Mouse (Mus musculus): ENCODE measurements around the gene Gpr27. TPM values are rescaled to one million over a fixed set of nuclear protein-coding genes. Genes with fewer than 3 reads are reported as not detected.

The Gpr27 gene
- total and polyA plus RNA-seq, 2 experiments from 2014 or later: 18.8 to 71.2 TPM

- H3K4me1 ChIP-seq (ENCODE audit: insufficient read depth, low read length): peaks cover 32% of the 10 kb centered on the region
- H3K27ac ChIP-seq: no peak overlapping the region
- peak; percentile 40 for TF ChIP-seq CTCF (IDR thresholded peaks at IDR 0.05; ENCODE audit: low read depth)
- WGBS: 72% methylated on average over 3 of the region's 3 CpGs
- H3K4me3 ChIP-seq (ENCODE audit: low read length): no peak overlapping the region
- H3K27me3 ChIP-seq (ENCODE audit: insufficient read depth, low read length): no peaks in the 10 kb centered on the region
- no peak for DNase-seq (ENCODE audit: low spot score)
- H3K4me2 ChIP-seq (ENCODE audit: low read depth, low read length): no peak overlapping the region
- no peaks in the 10 kb centered on the region for H3K9me3 ChIP-seq (ENCODE audit: low read length)
- no peaks in the 10 kb centered on the region for H3K36me3 ChIP-seq (ENCODE audit: insufficient read depth, low read length)
- ATAC-seq: no peak
- no peak overlapping the region for H3K9ac ChIP-seq (replicated peaks; ENCODE audit: low read length)
Measured at GRCm38 (mm10) chr6:99671768-99672167, 20.7 kb upstream of the Gpr27 start.

DNA sequence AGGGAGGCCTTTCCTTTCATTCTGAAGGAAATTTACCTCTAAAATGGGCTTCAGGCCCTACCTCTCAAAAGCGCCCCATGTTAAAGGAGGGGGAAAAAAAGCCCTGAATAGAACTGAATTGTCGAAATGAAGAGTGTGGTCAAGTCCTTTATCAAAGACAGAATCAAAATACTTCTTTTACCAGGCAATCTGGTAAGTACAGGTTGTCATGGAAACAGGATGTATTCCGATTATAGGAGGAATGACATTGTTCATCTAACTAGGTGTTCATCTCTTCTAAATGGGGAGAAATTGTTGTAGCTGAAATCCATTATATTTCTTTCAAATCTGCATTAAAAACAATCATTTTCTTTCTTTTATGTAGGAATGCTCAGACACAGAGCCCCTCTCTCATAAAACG is 18.0 kb upstream of the Gpr27 start:
- Histone ChIP-seq H3K9me3 (ENCODE audit: low read length) (no peaks in the 10 kb centered on the region), H3K4me1 (ENCODE audit: insufficient read depth, low read length) (peaks cover 20% of the 10 kb centered on the region), H3K27ac (no peak overlapping the region), H3K4me2 (ENCODE audit: low read depth, low read length) (no peak overlapping the region), H3K36me3 (ENCODE audit: insufficient read depth, low read length) (no peaks in the 10 kb centered on the region), H3K4me3 (ENCODE audit: low read length) (no peak overlapping the region), H3K27me3 (ENCODE audit: insufficient read depth, low read length) (no peaks in the 10 kb centered on the region), H3K9ac (replicated peaks; ENCODE audit: low read length) (no peak overlapping the region)
- TF ChIP-seq CTCF (IDR thresholded peaks at IDR 0.05; ENCODE audit: low read depth): no peak
- ATAC-seq: no peak
- WGBS: 65% methylated on average over 4 of the region's 4 CpGs
- no peak for DNase-seq (ENCODE audit: low spot score)

GRCm38 (mm10) chr6:99677325-99677724 is 15.2 kb upstream of the Gpr27 start:
- no peaks in the 10 kb centered on the region for H3K27me3 ChIP-seq (ENCODE audit: insufficient read depth, low read length)
- H3K9me3 ChIP-seq (ENCODE audit: low read length): no peaks in the 10 kb centered on the region
- H3K4me2 ChIP-seq (ENCODE audit: low read depth, low read length): no peak overlapping the region
- DNase-seq (ENCODE audit: low spot score) (no peak), ATAC-seq (no peak)
- no peaks in the 10 kb centered on the region for H3K36me3 ChIP-seq (ENCODE audit: insufficient read depth, low read length)
- 0 out of 2 replicates have a peak, but pooled peaks cover 7% of the 10 kb centered on the region for H3K4me1 ChIP-seq (ENCODE audit: insufficient read depth, low read length)
- no peak for TF ChIP-seq CTCF (IDR thresholded peaks at IDR 0.05; ENCODE audit: low read depth)
- 89% methylated on average over 8 of the region's 8 CpGs for WGBS
- H3K9ac ChIP-seq (replicated peaks; ENCODE audit: low read length): no peak overlapping the region
- no peak overlapping the region for H3K4me3 ChIP-seq (ENCODE audit: low read length)
- no peak overlapping the region for H3K27ac ChIP-seq

- DNase-seq (ENCODE audit: low spot score) (peak; percentile 65), ATAC-seq (peak; percentile 87)
- peak overlapping the region; percentile 32; the same call in 1 of the 2 replicates for H3K27ac ChIP-seq
Measured at GRCm38 (mm10) chr6:99678108-99678507, 14.4 kb upstream of the Gpr27 start.

DNA sequence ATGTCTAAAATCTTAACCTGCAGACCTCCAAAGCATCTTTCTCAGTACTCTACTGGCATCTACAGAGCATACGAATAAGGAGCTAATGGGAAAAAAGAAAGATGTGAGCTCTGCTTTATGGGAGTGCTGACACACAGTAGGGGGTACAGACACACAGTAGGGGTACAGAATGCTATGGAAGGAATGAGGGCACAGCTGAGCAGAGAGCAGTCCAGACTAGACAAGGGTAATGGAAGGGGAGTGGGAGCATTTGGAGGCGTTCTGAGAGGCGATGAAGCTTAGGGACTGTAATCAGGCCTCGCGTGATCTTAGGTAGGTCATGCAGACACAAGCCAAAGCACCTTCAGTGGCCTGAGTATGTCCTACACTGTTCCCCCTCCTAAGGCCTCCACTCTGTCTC is 8.5 kb upstream of the Gpr27 start:
- Histone ChIP-seq H3K36me3 (ENCODE audit: insufficient read depth, low read length) (no peaks in the 10 kb centered on the region), H3K27ac (no peak overlapping the region), H3K4me2 (ENCODE audit: low read depth, low read length) (no peak overlapping the region), H3K9me3 (ENCODE audit: low read length) (no peaks in the 10 kb centered on the region), H3K9ac (replicated peaks; ENCODE audit: low read length) (no peak overlapping the region), H3K27me3 (ENCODE audit: insufficient read depth, low read length) (no peaks in the 10 kb centered on the region), H3K4me3 (ENCODE audit: low read length) (no peak overlapping the region), H3K4me1 (ENCODE audit: insufficient read depth, low read length) (no peaks in the 10 kb centered on the region)
- WGBS: 90% methylated on average over 5 of the region's 5 CpGs
- ATAC-seq (no peak), DNase-seq (ENCODE audit: low spot score) (no peak)
- no peak for TF ChIP-seq CTCF (IDR thresholded peaks at IDR 0.05; ENCODE audit: low read depth)

More at GRCm38 (mm10) chr6:99678108-99678507, 14.4 kb upstream of the Gpr27 start:
- Histone ChIP-seq H3K27me3 (ENCODE audit: insufficient read depth, low read length) (no peaks in the 10 kb centered on the region), H3K36me3 (ENCODE audit: insufficient read depth, low read length) (no peaks in the 10 kb centered on the region), H3K4me1 (ENCODE audit: insufficient read depth, low read length) (0 out of 2 replicates have a peak, but pooled peaks cover 7% of the 10 kb centered on the region), H3K4me2 (ENCODE audit: low read depth, low read length) (peak overlapping the region; percentile 19; the same call in 1 of the 2 replicates), H3K9ac (replicated peaks; ENCODE audit: low read length) (no peak overlapping the region), H3K4me3 (ENCODE audit: low read length) (no peak overlapping the region), H3K9me3 (ENCODE audit: low read length) (no peaks in the 10 kb centered on the region)
- WGBS: 45% methylated on average over 11 of the region's 11 CpGs
- TF ChIP-seq CTCF (IDR thresholded peaks at IDR 0.05; ENCODE audit: low read depth): no peak

- Histone ChIP-seq H3K27ac (no peak overlapping the region), H3K27me3 (ENCODE audit: insufficient read depth, low read length) (no peaks in the 10 kb centered on the region), H3K4me1 (ENCODE audit: insufficient read depth, low read length) (no peaks in the 10 kb centered on the region), H3K9me3 (ENCODE audit: low read length) (no peaks in the 10 kb centered on the region), H3K4me2 (ENCODE audit: low read depth, low read length) (no peak overlapping the region), H3K36me3 (ENCODE audit: insufficient read depth, low read length) (no peaks in the 10 kb centered on the region), H3K9ac (replicated peaks; ENCODE audit: low read length) (no peak overlapping the region), H3K4me3 (ENCODE audit: low read length) (no peak overlapping the region)
- 54% methylated on average over 5 of the region's 5 CpGs for WGBS
- peak; percentile 71 for TF ChIP-seq CTCF (IDR thresholded peaks at IDR 0.05; ENCODE audit: low read depth)
- no peak for ATAC-seq
- peak; percentile 39 for DNase-seq (ENCODE audit: low spot score)
Measured at GRCm38 (mm10) chr6:99684899-99685298, 7.6 kb upstream of the Gpr27 start.

GRCm38 (mm10) chr6:99688513-99688912 is 4.0 kb upstream of the Gpr27 start:
- no peak overlapping the region for H3K27ac ChIP-seq
- DNase-seq (ENCODE audit: low spot score) (no peak), ATAC-seq (no peak)
- H3K27me3 ChIP-seq (ENCODE audit: insufficient read depth, low read length): no peaks in the 10 kb centered on the region
- H3K4me3 ChIP-seq (ENCODE audit: low read length): no peak overlapping the region
- no peak overlapping the region for H3K4me2 ChIP-seq (ENCODE audit: low read depth, low read length)
- no peak for TF ChIP-seq CTCF (IDR thresholded peaks at IDR 0.05; ENCODE audit: low read depth)
- WGBS: 84% methylated on average over 6 of the region's 6 CpGs
- H3K9ac ChIP-seq (replicated peaks; ENCODE audit: low read length): no peak overlapping the region
- H3K4me1 ChIP-seq (ENCODE audit: insufficient read depth, low read length): no peaks in the 10 kb centered on the region
- no peaks in the 10 kb centered on the region for H3K36me3 ChIP-seq (ENCODE audit: insufficient read depth, low read length)
- no peaks in the 10 kb centered on the region for H3K9me3 ChIP-seq (ENCODE audit: low read length)

Measured in hindbrain, postnatal 0 days (tissue).